Mouse (Mus musculus) CH12.LX (cell line): ENCODE measurements around the gene Bcor. TPM values are rescaled to one million over a fixed set of nuclear protein-coding genes. Genes with fewer than 3 reads are reported as not detected.

Source experiments
- DNase-seq: peaks from one replicate; pipeline ENCODE4 v3.0.0-alpha.2; 2013; ENCODE audit errors: extremely low read depth
- H3K27ac ChIP-seq: 2 replicates; pipeline ENCODE4 v1.5.1; 2012; ENCODE audit warnings: low read depth, mild to moderate bottlenecking, control low read depth, moderate library complexity; ENCODE audit not compliant: insufficient read depth
- H3K27me3 ChIP-seq: replicated peaks from 2 replicates; pipeline ENCODE3; 2012; ENCODE audit warnings: inconsistent platforms
- H3K36me3 ChIP-seq, 2 experiments: replicated peaks in 1 of 2; 2 replicates each; pipeline versions ENCODE3 to v1.6.1; 2012; ENCODE audit warnings: inconsistent platforms in 1 of 2, low read length in 1 of 2, mild to moderate bottlenecking in 1 of 2, mixed read lengths in 1 of 2, moderate library complexity in 1 of 2; ENCODE audit not compliant: control insufficient read depth in 1 of 2, insufficient read depth in 1 of 2
- H3K4me1 ChIP-seq, 2 experiments: 2 replicates each; pipeline ENCODE4 v1.6.1; 2012; ENCODE audit warnings: inconsistent platforms in 1 of 2, moderate library complexity in 1 of 2; ENCODE audit not compliant: insufficient read depth in 2 of 2, control insufficient read depth in 1 of 2
- H3K4me2 ChIP-seq: 2 replicates; pipeline ENCODE4 v1.6.1; 2012; ENCODE audit warnings: low read depth, mild to moderate bottlenecking, control low read depth; ENCODE audit not compliant: poor library complexity, insufficient read depth, severe bottlenecking
- H3K4me3 ChIP-seq, 3 experiments: fragments of 150-350 bp in 1 of 3; sonication (generic) in 1 of 3; replicated peaks in 1 of 3; 2 replicates each; pipeline versions ENCODE3 to v1.5.1; 2011 to 2012; ENCODE audit warnings: low read depth in 2 of 3, low read length in 2 of 3, mild to moderate bottlenecking in 2 of 3, moderate library complexity in 2 of 3, control low read depth in 1 of 3, improper control_type of control experiment in 1 of 3, inconsistent platforms in 1 of 3, mixed read lengths in 1 of 3; ENCODE audit not compliant: poor library complexity in 1 of 3
- H3K79me2 ChIP-seq: replicated peaks from 2 replicates; pipeline ENCODE4 v1.6.1; 2012; ENCODE audit warnings: mild to moderate bottlenecking, moderate library complexity; ENCODE audit not compliant: control insufficient read depth, poor library complexity, insufficient read depth, severe bottlenecking; ENCODE audit errors: extremely low read depth
- H3K9ac ChIP-seq: 2 replicates; pipeline ENCODE4 v1.6.1; 2012; ENCODE audit warnings: low read depth, mild to moderate bottlenecking, control low read depth, moderate library complexity; ENCODE audit not compliant: insufficient read depth
- H3K9me3 ChIP-seq: replicated peaks from 2 replicates; pipeline ENCODE3; 2012; ENCODE audit warnings: low read length, inconsistent platforms, mixed read lengths
- HCFC1 ChIP-seq: IDR thresholded peaks from 2 replicates; pipeline ENCODE4 v1.6.1; 2012; ENCODE audit warnings: low read depth, mild to moderate bottlenecking, inconsistent platforms, low read length, improper control_type of control experiment
- IRF4 ChIP-seq: IDR thresholded peaks from 2 replicates; pipeline ENCODE4 v1.6.1; 2014; ENCODE audit warnings: low read depth, mild to moderate bottlenecking, inconsistent platforms, low read length, improper control_type of control experiment
- JUN ChIP-seq: IDR thresholded peaks from 2 replicates; pipeline ENCODE4 v1.6.1; 2011; ENCODE audit warnings: low read depth, mild to moderate bottlenecking, low read length, improper control_type of control experiment, moderate library complexity; ENCODE audit not compliant: insufficient read depth
- MAFK ChIP-seq: IDR thresholded peaks from 2 replicates; pipeline ENCODE4 v1.6.1; 2011; ENCODE audit warnings: low read length, improper control_type of control experiment; ENCODE audit not compliant: insufficient replicate concordance
- MAX ChIP-seq: IDR thresholded peaks from 2 replicates; pipeline ENCODE4 v1.6.1; 2011; ENCODE audit warnings: low read length, improper control_type of control experiment
- MEF2A ChIP-seq: IDR thresholded peaks from 2 replicates; pipeline ENCODE4 v1.6.1; 2014; ENCODE audit warnings: low read depth, mild to moderate bottlenecking, inconsistent platforms, low read length, improper control_type of control experiment, borderline replicate concordance
- MXI1 ChIP-seq: IDR thresholded peaks from 2 replicates; pipeline ENCODE4 v1.6.1; 2011; ENCODE audit warnings: mild to moderate bottlenecking, low read depth, low read length, improper control_type of control experiment
- NELFE ChIP-seq: IDR thresholded peaks from 2 replicates; pipeline ENCODE4 v1.6.1; 2011; ENCODE audit warnings: low read depth, low read length, improper control_type of control experiment
- NRF1 ChIP-seq: IDR thresholded peaks from 2 replicates; pipeline ENCODE4 v1.6.1; 2014; ENCODE audit warnings: low read depth, mild to moderate bottlenecking, inconsistent platforms, low read length, improper control_type of control experiment, moderate library complexity
- RAD21 ChIP-seq: IDR thresholded peaks from 2 replicates; pipeline ENCODE4 v1.6.1; 2011; ENCODE audit warnings: low read depth, mild to moderate bottlenecking, low read length, improper control_type of control experiment, moderate library complexity
- TCF12 ChIP-seq: IDR thresholded peaks from 2 replicates; pipeline ENCODE4 v1.6.1; 2014; ENCODE audit warnings: low read depth, mild to moderate bottlenecking, inconsistent platforms, low read length, improper control_type of control experiment
- UBTF ChIP-seq: IDR thresholded peaks from 2 replicates; pipeline ENCODE4 v1.6.1; 2012; ENCODE audit warnings: low read depth, mild to moderate bottlenecking, inconsistent platforms, low read length, improper control_type of control experiment, moderate library complexity
- ZC3H11A ChIP-seq: IDR thresholded peaks from 2 replicates; pipeline ENCODE4 v1.6.1; 2012; ENCODE audit warnings: low read depth, mild to moderate bottlenecking, inconsistent platforms, low read length, improper control_type of control experiment
- ZKSCAN1 ChIP-seq: IDR thresholded peaks from 2 replicates; pipeline ENCODE4 v1.6.1; 2012; ENCODE audit warnings: low read depth, inconsistent platforms, low read length, improper control_type of control experiment, borderline replicate concordance
- dilution Hi-C: fragments of 300-500 bp; cut with MboI; formaldehyde crosslinking; loops from 2 replicates; pipeline ENCODE4 v1.14.3; 2020; ENCODE audit warnings: low sequenced_read_pairs; ENCODE audit not compliant: extremely low pct_unique_long_range_greater_than_20kb, extremely low pct_ligation_motif_present
- in situ Hi-C: fragments of 300-500 bp; cut with MboI; formaldehyde crosslinking; loops from 3 replicates; pipeline ENCODE4 v1.14.3; 2019; ENCODE audit warnings: low sequenced_read_pairs, low pct_ligation_motif_present, low pct_unique_long_range_greater_than_20kb, mixed read lengths
- polyA plus RNA-seq: library from polyadenylated mRNA; unstranded; fragments of >175 nt; gene quantifications from 2 replicates; pipeline ENCODE4 v1.2.1, GENCODE M21; 2012; ENCODE audit warnings: low read depth; ENCODE audit not compliant: insufficient read length
- total RNA-seq, 2 experiments: library from RNA; depleted of rRNA; stranded (reverse); fragments of 300-350 nt in 1 of 2; fragments of >200 nt in 1 of 2; gene quantifications; 2 replicates each; pipeline ENCODE4 v1.2.3; 2012 to 2014

Bcor gene
- total and polyA plus RNA-seq, 3 experiments, result 14.3 to 41.1 (median 33.8) TPM

DNA sequence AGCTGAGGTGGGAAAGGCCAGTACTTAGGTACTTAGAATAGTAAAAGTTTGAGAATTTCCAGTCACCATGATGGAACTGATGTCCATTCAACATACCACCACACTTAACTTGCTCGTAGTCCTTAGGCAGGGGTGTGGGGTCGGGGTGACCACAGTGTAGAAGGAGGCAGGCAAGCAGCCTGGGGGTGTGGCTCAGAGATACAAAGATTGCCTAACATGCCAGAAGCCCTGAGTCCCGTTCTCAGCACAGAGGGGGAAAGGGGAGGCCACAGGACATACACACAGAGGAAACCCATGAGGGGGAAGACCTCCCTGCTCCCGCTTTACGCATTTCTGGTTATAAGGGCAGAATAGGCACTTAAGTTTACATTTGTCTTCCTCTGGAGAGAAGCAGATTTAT, 17.3 kb downstream of the Bcor start:
- Histone ChIP-seq H3K9me3 (no peaks in the 10 kb centered on the region), H3K27me3 (no peaks in the 10 kb centered on the region)
- DNase-seq, result no peak
- TF ChIP-seq UBTF, result no peak
- no peak for TF ChIP-seq TCF12
- no peak for TF ChIP-seq MXI1
- TF ChIP-seq, all 38 proteins: peak for 0
- peaks cover 3 to 8% of the 10 kb centered on the region in 2 experiments; a peak in 2 of 4 replicates for H3K4me1 ChIP-seq
- H3K79me2 ChIP-seq, result no peaks in the 10 kb centered on the region
- no peaks in the 10 kb centered on the region for H3K36me3 ChIP-seq
- dilution Hi-C loops, result no loop called here
- in situ Hi-C loops, result no loop called here
- no peak overlapping the region for H3K27ac ChIP-seq
- no peak overlapping the region for H3K4me2 ChIP-seq
- no peak overlapping the region for H3K9ac ChIP-seq
- no peak overlapping the region for H3K4me3 ChIP-seq

GRCm38 (mm10) chrX:12140086-12140740, 19.9 kb downstream of the Bcor start:
- no peak overlapping the region for H3K4me2 ChIP-seq
- no peaks in the 10 kb centered on the region for H3K36me3 ChIP-seq
- DNase-seq, result no peak
- no peaks in the 10 kb centered on the region for H3K9me3 ChIP-seq
- dilution Hi-C loops (no loop called here), in situ Hi-C loops (no loop called here)
- no peaks in the 10 kb centered on the region for H3K79me2 ChIP-seq
- H3K27ac ChIP-seq, result no peak overlapping the region
- H3K27me3 ChIP-seq, result no peaks in the 10 kb centered on the region
- no peak overlapping the region for H3K4me3 ChIP-seq
- peaks cover 7 to 14% of the 10 kb centered on the region in 2 experiments for H3K4me1 ChIP-seq
- no peak overlapping the region for H3K9ac ChIP-seq
- TF ChIP-seq ZKSCAN1 (no peak), NRF1 (no peak), ZC3H11A (no peak), HCFC1 (no peak), MEF2A (no peak), JUN (no peak), TCF12 (no peak), UBTF (no peak)
- TF ChIP-seq, all 38 proteins: peak for 0

DNA sequence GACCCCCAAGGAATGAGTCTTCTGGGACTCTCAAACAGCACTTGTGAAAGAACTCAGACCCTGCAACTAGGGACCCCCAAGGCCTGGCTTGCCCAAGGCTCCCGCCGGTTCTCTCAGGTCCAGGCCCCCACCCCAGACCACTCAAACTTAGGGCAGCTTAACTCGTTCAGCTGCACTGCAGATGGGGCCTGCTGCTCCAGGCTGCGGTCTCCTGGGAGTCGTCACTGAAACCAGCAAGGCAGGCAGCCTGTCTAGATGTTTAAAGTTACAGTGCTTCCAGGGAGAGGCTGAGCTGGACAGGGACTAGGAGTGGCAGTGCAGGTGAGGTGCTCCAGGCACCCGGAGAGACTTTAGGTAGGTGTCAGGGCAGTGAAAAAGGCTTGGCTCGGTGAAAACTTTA, 21.9 kb downstream of the Bcor start:
- H3K4me1 ChIP-seq, result peaks cover 7 to 16% of the 10 kb centered on the region in 2 experiments
- TF ChIP-seq TCF12 (0 out of 2 replicates have a peak, but pooled peaks have one; percentile 22), MAFK (no peak), NELFE (no peak), RAD21 (no peak), IRF4 (no peak), NRF1 (no peak), MAX (no peak)
- no peaks in the 10 kb centered on the region for H3K36me3 ChIP-seq
- H3K9ac ChIP-seq, result peak overlapping the region; percentile 70; the same call in 1 of the 2 replicates
- dilution Hi-C loops (no loop called here), in situ Hi-C loops (loop anchor here (10.0 kb wide), 1 partner anchor 123 kb away; no protein-coding TSS in a partner anchor)
- no peak for DNase-seq
- H3K27me3 ChIP-seq, result no peaks in the 10 kb centered on the region
- no peaks in the 10 kb centered on the region for H3K9me3 ChIP-seq
- no peak overlapping the region for H3K4me3 ChIP-seq
- no peaks in the 10 kb centered on the region for H3K79me2 ChIP-seq
- H3K4me2 ChIP-seq, result peak overlapping the region; percentile 54; the same call in 1 of the 2 replicates
- H3K27ac ChIP-seq, result no peak overlapping the region
